Mouse (Mus musculus): ENCODE results near the gene Wdr17.

The Wdr17 gene

DNA sequence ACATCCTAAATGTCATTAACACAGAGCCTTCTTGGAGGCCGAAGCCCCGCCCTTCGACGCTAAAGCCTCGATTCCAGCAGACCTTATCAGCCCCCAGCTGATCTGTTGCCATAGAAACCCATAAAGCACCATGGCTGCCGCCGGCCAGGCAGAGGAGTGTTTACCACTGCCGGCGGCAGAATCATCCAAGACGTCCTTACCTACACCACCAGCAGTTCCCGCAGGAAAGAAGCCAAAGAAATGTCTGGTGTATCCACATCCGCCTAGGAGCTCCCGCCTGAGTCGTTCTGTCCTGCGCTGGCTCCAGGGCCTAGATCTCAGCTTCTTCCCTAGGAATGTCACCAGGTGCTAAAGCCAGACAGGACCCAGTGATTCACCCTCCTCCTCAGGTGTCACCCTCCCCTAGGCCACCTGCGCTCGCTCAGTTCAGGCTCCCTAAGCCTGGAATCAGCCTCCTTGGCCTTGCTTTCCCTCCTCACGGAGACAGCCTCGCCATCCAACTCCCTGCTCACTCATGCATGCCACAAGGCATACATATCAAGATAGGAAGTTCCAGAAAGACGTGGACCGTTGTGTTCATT is 286.2 kb downstream of the Wdr17 start, which contains the start of gene Spata4:
Gene Spata4 (plus strand): TSS at position 111 of the 581 bp plus-strand sequence.
- in situ Hi-C loops (cut with MboI, MseI) = no loop called here

DNA sequence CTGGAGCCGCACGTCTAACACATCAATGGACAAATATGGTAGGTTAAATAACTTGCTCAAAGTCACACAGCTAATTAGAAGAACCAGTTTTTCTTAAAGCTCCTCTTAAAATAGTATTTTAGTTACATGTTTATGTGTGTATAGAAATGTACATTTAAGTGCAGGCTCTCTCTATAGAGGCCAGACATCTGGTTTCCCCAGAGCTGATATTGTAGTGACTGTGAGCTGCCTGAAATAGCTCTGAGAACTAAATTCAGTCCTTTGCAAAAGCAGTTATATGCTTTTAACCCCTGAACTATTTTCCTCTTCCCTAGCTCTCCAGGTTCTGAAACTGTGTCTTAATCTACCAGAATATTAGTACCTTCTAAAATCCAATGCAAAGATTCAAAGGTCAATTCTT is 289.6 kb downstream of the Wdr17 start:
- in situ Hi-C loops (cut with MboI, MseI) = no loop called here

DNA sequence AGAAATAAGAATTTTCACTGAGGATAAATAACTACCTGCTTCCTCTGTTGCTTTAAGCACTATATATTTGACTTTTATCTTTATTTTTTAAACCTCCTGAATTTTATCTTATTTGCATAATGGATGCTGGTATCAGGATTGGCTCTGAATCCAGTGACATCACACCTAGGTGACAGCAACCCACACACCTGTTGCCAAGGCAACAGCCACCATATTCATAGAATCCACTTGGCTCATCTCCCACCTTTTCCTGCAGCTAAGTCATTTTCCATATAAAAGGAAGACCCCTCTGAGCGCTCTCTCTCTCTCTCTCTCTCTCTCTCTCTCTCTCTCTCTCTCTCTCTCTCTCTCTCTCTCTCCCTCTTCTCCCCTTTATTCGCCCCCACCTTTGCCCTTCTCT is 290.0 kb downstream of the Wdr17 start:
- in situ Hi-C loops (cut with MboI, MseI) = no loop called here

DNA sequence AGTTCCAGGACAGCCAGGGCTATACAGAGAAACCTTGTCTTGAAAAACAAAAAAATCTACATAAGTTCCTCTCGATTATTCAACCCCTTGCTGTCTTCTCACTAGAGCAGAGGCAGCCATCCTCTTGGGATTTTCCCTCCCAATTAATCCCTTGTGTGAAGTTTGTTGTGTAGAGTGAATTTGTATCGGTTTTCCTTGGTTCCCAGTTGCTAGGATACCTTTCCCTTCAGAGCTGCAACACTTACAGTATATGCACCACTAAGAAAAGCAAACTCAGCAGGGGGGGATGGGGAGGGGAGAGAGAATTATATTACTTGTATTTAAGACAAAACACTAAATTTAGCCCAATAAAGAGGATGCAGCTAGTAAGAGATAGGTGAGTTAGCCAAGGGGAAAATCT is 290.9 kb downstream of the Wdr17 start:
- in situ Hi-C loops (cut with MboI, MseI) = no loop called here

DNA sequence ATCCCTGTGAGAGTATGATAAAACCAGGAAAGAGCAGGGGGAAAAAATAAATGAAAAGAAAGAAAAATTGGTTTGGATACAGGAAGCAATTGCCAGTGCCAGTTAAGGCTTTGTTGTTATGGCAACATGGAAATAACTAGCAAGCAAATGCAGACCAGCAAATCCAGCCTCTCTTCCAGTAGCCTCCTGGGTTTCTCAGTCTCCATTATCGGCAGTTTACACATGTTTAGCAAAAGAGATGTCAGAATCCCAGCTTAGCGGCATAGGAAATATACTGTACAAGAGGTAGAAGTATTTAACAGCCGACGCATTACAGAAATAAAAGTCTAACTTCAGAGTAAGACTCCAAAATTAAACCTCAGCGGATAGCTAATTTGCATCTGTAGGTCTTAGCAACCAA is 292.4 kb downstream of the Wdr17 start:
- in situ Hi-C loops (cut with MboI, MseI) = no loop called here

DNA sequence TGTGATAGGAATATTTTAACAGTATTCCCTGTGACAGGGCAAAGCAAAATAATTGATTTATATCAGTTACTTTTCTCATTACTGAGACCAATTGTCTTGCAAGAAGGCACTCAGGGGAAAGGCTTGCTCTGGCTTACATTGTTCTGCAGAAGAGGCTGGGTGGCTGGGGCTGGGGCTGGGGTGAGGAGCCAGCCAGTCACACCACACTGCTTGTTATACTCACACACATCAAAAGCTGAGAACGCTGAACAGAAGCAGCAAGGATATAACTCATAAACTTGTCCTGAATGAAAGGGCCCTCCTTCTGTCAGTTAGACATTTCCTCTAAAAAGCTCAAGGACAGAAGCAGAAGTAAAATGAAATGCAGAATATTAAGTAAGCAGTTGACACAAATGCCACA is 304.1 kb downstream of the Wdr17 start:
- in situ Hi-C loops (cut with MboI, MseI) = no loop called here

DNA sequence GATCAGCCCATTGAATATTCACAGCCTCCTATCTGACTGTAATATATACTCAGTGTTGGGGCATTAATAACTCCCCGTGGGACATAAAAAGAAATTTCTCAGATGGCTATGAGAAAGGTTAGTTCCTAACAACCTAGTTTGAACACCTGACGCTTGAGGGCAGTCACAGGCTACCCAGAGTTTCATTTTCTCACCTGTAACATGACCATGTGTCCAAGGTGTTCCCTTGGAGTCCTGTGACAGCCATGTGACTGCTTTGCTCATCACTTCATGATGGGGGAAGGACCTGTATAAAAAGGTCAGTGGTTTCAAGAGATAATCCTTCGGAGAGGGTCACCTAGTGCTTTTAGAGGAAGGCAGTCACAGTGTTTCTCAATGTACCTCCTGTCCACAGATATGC is 305.5 kb downstream of the Wdr17 start:
- in situ Hi-C loops (cut with MboI, MseI) = no loop called here

Measured in regulatory T cell (primary cell).